Mouse (Mus musculus) midbrain, embryonic 16.5 days (tissue): ENCODE results near the gene Gm49387. TPM values are rescaled to one million over a fixed set of nuclear protein-coding genes. Genes with fewer than 3 reads are reported as not detected.

Source experiments
- ATAC-seq: fragments of 200-750 bp; cut with Nextera tagmentation; 2 replicates; pipeline ENCODE4 v1.8.0; 2017; ENCODE audit warnings: moderate TSS enrichment
- H3K27ac ChIP-seq: fragments of 300-500 bp; sonication (generic); 2 replicates; pipeline ENCODE4 v1.5.1; 2014; ENCODE audit warnings: mild to moderate bottlenecking, low read length, mixed read lengths
- H3K27me3 ChIP-seq: fragments of 300-500 bp; sonication (generic); 2 replicates; pipeline ENCODE4 v1.6.1; 2014; ENCODE audit warnings: low read depth, low read length, mixed read lengths; ENCODE audit not compliant: control insufficient read depth, insufficient read depth
- H3K36me3 ChIP-seq: fragments of 300-500 bp; sonication (generic); 2 replicates; pipeline ENCODE4 v1.6.1; 2014; ENCODE audit warnings: mild to moderate bottlenecking, low read length, moderate library complexity, mixed read lengths; ENCODE audit not compliant: control insufficient read depth, insufficient read depth
- H3K4me1 ChIP-seq: fragments of 300-500 bp; sonication (generic); 2 replicates; pipeline ENCODE4 v1.6.1; 2014; ENCODE audit warnings: mild to moderate bottlenecking, low read length, mixed read lengths; ENCODE audit not compliant: control insufficient read depth, insufficient read depth
- H3K4me2 ChIP-seq: fragments of 300-500 bp; sonication (generic); 2 replicates; pipeline ENCODE4 v1.6.1; 2014; ENCODE audit warnings: mild to moderate bottlenecking, low read length, mixed read lengths
- H3K4me3 ChIP-seq: fragments of 300-500 bp; sonication (generic); 2 replicates; pipeline ENCODE4 v1.5.1; 2014; ENCODE audit warnings: low read depth, mild to moderate bottlenecking, low read length, moderate library complexity, mixed read lengths
- H3K9ac ChIP-seq: fragments of 300-500 bp; sonication (generic); 2 replicates; pipeline ENCODE4 v1.6.1; 2014; ENCODE audit warnings: low read depth, low read length, mixed read lengths
- H3K9me3 ChIP-seq: fragments of 300-500 bp; sonication (generic); replicated peaks from 2 replicates; pipeline ENCODE4 v1.6.1; 2014; ENCODE audit warnings: mild to moderate bottlenecking, low read length, mixed read lengths; ENCODE audit not compliant: control insufficient read depth, poor library complexity, severe bottlenecking
- WGBS: fragments of 180-500 bp; shearing (Covaris S2); extraction: QIAGEN DNeasy Blood & Tissue Kit; methylation state at CpG from one replicate; pipeline ENCODE4 v1.1.7; 2014; 5-methylcytosine and 5-hydroxymethylcytosine counted together
- polyA plus RNA-seq: library from polyadenylated mRNA; unstranded; fragments of >200 nt; fragmentation: Nextera tagmentation; extraction: Ambion mirVana; gene quantifications from 2 replicates; pipeline ENCODE4 v1.2.1, GENCODE M21; 2015

The Gm49387 gene
- polyA plus RNA-seq, 1 experiment from 2014 or later, result not detected

- Histone ChIP-seq H3K9me3 (no peaks in the 10 kb centered on the region), H3K36me3 (no peaks in the 10 kb centered on the region), H3K4me2 (no peak overlapping the region), H3K4me3 (no peak overlapping the region), H3K27me3 (no peaks in the 10 kb centered on the region), H3K9ac (no peak overlapping the region), H3K27ac (no peak overlapping the region), H3K4me1 (no peaks in the 10 kb centered on the region)
- WGBS, result 93% methylated on average over 18 of the region's 18 CpGs
- no peak for ATAC-seq
Observed at GRCm38 (mm10) chr14:31574903-31575665, 65.6 kb downstream of the Gm49387 start.

- H3K9me3 ChIP-seq, result no peaks in the 10 kb centered on the region
- 83% methylated on average over 9 of the region's 9 CpGs for WGBS
- H3K36me3 ChIP-seq, result no peaks in the 10 kb centered on the region
- no peaks in the 10 kb centered on the region for H3K27me3 ChIP-seq
- no peak overlapping the region for H3K27ac ChIP-seq
- no peaks in the 10 kb centered on the region for H3K4me1 ChIP-seq
- no peak overlapping the region for H3K4me2 ChIP-seq
- no peak overlapping the region for H3K4me3 ChIP-seq
- H3K9ac ChIP-seq, result no peak overlapping the region
- no peak for ATAC-seq
Observed at GRCm38 (mm10) chr14:31572561-31573175, 68.0 kb downstream of the Gm49387 start.

- 92% methylated on average over 5 of the region's 5 CpGs for WGBS
- H3K4me1 ChIP-seq, result no peaks in the 10 kb centered on the region
- no peak for ATAC-seq
- H3K4me2 ChIP-seq, result no peak overlapping the region
- no peaks in the 10 kb centered on the region for H3K36me3 ChIP-seq
- no peak overlapping the region for H3K4me3 ChIP-seq
- no peaks in the 10 kb centered on the region for H3K27me3 ChIP-seq
- H3K9ac ChIP-seq, result no peak overlapping the region
- no peak overlapping the region for H3K27ac ChIP-seq
- no peaks in the 10 kb centered on the region for H3K9me3 ChIP-seq
Observed at GRCm38 (mm10) chr14:31571419-31571818, 69.3 kb downstream of the Gm49387 start.

- H3K27ac ChIP-seq, result no peak overlapping the region
- ATAC-seq, result no peak
- H3K27me3 ChIP-seq, result no peaks in the 10 kb centered on the region
- H3K4me3 ChIP-seq, result no peak overlapping the region
- H3K9ac ChIP-seq, result no peak overlapping the region
- no peaks in the 10 kb centered on the region for H3K9me3 ChIP-seq
- H3K36me3 ChIP-seq, result no peaks in the 10 kb centered on the region
- H3K4me1 ChIP-seq, result no peaks in the 10 kb centered on the region
- no peak overlapping the region for H3K4me2 ChIP-seq
- 83% methylated on average over 6 of the region's 6 CpGs for WGBS
Observed at GRCm38 (mm10) chr14:31570131-31570951, 70.3 kb downstream of the Gm49387 start.

- ATAC-seq, result no peak
- H3K27me3 ChIP-seq, result no peaks in the 10 kb centered on the region
Observed at GRCm38 (mm10) chr14:31569151-31569631, 71.5 kb downstream of the Gm49387 start.

GRCm38 (mm10) chr14:31565478-31566212 lies 75.0 kb downstream of the Gm49387 start:
- no peak overlapping the region for H3K27ac ChIP-seq
- H3K9ac ChIP-seq, result no peak overlapping the region
- WGBS, result 81% methylated on average over 9 of the region's 9 CpGs
- H3K4me3 ChIP-seq, result no peak overlapping the region
- H3K9me3 ChIP-seq, result no peaks in the 10 kb centered on the region
- ATAC-seq, result no peak
- no peaks in the 10 kb centered on the region for H3K4me1 ChIP-seq
- no peaks in the 10 kb centered on the region for H3K36me3 ChIP-seq
- no peaks in the 10 kb centered on the region for H3K27me3 ChIP-seq
- no peak overlapping the region for H3K4me2 ChIP-seq

More at GRCm38 (mm10) chr14:31569151-31569631, 71.5 kb downstream of the Gm49387 start:
- no peaks in the 10 kb centered on the region for H3K36me3 ChIP-seq
- H3K4me2 ChIP-seq, result no peak overlapping the region
- H3K9me3 ChIP-seq, result no peaks in the 10 kb centered on the region
- WGBS, result 60% methylated on average over 7 of the region's 7 CpGs
- no peak overlapping the region for H3K9ac ChIP-seq
- H3K4me3 ChIP-seq, result no peak overlapping the region
- H3K4me1 ChIP-seq, result no peaks in the 10 kb centered on the region
- no peak overlapping the region for H3K27ac ChIP-seq

- Histone ChIP-seq H3K4me2 (no peak overlapping the region), H3K9me3 (no peaks in the 10 kb centered on the region), H3K36me3 (no peaks in the 10 kb centered on the region), H3K27me3 (no peaks in the 10 kb centered on the region), H3K9ac (no peak overlapping the region), H3K4me3 (no peak overlapping the region), H3K27ac (no peak overlapping the region), H3K4me1 (no peaks in the 10 kb centered on the region)
- WGBS, result 33% methylated on average over 6 of the region's 6 CpGs
- ATAC-seq, result no peak
Observed at GRCm38 (mm10) chr14:31564452-31565179, 76.1 kb downstream of the Gm49387 start.

- 70% methylated on average over 5 of the region's 5 CpGs for WGBS
- Histone ChIP-seq H3K36me3 (no peaks in the 10 kb centered on the region), H3K4me3 (no peak overlapping the region), H3K27me3 (no peaks in the 10 kb centered on the region), H3K27ac (no peak overlapping the region), H3K9ac (no peak overlapping the region), H3K4me1 (no peaks in the 10 kb centered on the region), H3K4me2 (no peak overlapping the region), H3K9me3 (no peaks in the 10 kb centered on the region)
- no peak for ATAC-seq
Observed at GRCm38 (mm10) chr14:31560886-31561285, 79.8 kb downstream of the Gm49387 start.
